Mouse (Mus musculus) activated CD4-positive, CD25-positive, alpha-beta regulatory T cell (primary cell): ENCODE measurements around the gene Olfr1347. TPM values are rescaled to one million over a fixed set of nuclear protein-coding genes. Genes with fewer than 3 reads are reported as not detected.

Source experiments
- polyA plus RNA-seq, 2 experiments: library from polyadenylated mRNA; unstranded; fragments of 100-300 nt; shearing (Covaris generic); gene quantifications; one replicate each; pipeline ENCODE4 v1.2.1; 2017

Olfr1347 gene
- polyA plus RNA-seq: not detected

DNA sequence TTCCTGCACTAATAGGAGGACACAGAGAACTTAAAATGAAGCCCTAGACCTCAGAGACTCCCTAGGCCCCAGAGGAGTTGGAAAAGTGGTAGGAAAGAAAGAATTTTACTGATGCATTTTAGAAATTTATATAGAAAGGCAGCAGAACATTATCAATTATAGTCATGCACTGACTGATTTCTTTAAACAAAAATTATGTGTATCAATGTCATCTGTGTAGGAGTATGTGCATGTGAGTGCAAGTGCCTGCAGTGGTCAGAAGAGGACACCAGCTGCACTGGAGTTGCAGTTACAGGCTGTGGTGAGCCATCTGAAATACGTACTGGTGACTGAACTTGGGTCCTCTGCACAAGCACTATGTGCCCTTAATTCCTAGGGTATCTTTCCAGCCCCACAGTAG, at the start of gene Olfr1347:
TSS of gene Olfr1347 (minus strand) at position 101 of the 400 bp plus-strand sequence.

DNA sequence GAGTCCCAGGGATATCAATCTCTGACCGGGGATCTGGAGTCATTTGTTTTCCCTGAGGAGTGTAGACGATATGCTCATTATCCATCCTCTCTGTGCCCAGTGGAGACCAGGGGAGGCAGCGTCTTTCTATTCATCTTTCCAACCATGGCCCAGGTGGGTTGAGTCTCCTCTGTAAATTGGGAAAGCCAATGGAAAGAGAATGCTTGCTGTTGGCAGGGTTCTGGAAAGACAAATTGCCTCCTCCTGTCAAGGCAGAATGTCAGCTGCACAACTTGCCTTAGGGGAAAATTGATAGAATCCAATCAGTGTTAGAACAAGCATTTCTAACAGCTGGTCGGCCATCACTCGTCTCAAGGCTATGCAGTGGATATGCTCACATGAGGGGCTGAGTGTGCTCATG, 23.3 kb upstream of the Olfr1347 start, which contains the start of gene Olfr1349:
TSS of gene Olfr1349 (minus strand) at position 101 of the 400 bp plus-strand sequence.

DNA sequence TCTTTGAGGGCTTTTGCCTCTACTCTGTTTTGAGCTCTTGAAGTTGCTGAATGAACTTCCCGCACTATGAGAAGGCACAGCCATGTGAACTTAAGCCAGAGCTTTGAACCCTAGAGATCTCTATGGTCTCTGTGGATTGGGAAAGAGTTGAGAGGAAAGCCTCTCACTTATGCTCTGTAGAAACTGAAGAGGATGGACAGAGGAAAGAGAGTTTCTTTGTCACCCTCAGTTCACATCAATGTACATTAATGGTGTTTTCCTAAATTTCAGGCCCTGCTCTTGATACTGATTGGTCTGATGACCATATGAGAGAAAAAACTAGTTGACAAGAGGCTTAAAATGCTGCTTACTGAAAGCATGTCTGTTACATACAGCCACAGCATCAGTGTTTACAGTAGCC, 9.1 kb upstream of the Olfr1347 start, which contains the start of gene Olfr1348:
TSS of gene Olfr1348 (minus strand) at position 101 of the 400 bp plus-strand sequence.

DNA sequence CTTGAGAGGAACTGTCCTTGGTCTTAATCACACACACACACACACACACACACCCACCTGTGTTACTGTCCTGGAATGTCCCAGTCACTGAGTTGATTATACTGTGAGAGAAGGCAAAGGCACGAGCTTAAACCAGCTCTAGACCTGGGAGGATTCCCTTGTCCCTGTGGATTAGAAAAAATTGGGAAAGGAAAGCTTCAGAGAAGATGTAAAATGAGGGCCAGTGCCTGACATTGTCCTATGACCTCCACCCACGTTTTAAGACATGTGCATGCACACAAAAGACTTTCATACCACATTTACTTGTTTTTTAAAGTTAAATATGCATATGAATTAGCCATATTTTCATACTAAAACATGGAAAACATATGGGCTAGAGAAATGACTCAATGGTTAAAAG, 12.7 kb downstream of the Olfr1347 start, which contains the start of gene Olfr5:
TSS of gene Olfr5 (minus strand) at position 101 of the 400 bp plus-strand sequence.

DNA sequence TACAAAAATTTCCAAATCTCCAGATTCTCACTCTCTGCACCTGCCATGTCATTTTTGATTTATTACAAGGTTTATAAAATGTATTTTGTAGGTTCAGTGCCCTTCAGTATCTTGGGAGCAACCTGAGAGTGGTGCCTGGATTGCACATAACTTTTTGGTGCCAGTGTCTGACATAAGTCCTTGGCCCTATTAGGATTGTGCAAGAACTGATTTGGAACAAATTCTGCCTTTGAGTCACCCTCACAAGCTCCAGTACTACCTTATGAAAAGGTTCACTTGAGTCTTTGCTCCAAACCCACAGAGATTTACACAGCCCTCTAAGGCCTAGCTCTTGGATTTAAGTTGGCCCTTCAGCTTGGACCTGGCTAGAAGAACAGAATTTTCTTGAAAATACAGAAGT, 32.6 kb downstream of the Olfr1347 start, which contains the start of gene Olfr1346:
TSS of gene Olfr1346 (plus strand) at position 151 of the 400 bp plus-strand sequence.

DNA sequence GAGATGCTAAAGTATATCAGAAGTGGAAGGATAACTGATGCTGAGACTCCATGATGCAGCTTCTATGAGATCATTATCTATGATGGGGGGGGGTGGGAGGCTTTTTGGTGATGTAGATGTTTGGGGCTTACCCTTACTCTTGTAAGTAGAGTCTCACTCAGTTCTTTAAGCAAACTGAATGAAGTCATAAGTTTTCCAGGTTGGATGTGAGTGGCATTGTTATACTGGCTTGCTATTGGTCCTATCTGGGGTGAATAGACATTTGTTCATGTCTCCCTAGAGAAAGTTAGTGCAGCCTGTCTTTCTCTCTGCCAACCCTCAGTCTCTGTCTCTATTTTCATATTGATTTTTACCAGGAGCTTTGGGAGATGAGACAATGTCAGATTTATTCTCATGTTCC, 43.7 kb downstream of the Olfr1347 start, which contains the start of gene Olfr1336:
TSS of gene Olfr1336 (plus strand) at position 301 of the 400 bp plus-strand sequence.

DNA sequence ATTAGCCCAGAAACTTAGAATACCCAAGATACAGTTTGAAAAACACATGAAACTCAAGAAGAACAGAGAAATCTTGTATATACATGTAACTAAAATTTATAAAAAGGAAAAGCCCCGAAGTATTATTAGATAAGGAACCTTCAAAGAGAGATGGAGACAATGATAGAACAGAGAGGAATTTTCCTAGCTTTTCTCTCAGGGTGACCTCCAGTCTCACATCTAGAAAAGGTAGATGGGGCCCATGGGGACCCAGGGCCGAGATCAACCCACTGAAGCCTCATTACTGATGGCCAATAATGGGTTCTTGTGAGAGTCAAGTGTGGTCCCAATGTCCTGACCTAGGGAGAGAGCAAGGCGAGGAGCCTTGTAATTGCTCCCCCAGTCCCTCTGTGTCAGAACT, 61.2 kb downstream of the Olfr1347 start, which contains the start of gene Olfr1344:
TSS of gene Olfr1344 (plus strand) at position 301 of the 400 bp plus-strand sequence.

Other genes with a start within 250 kb of the Olfr1347 start
- gene Epp13, start 247.0 kb downstream of the Olfr1347 start, polyA plus RNA-seq: not detected
- 1 to 10 TPM; 3.3 to 9.3 TPM for gene Zfp667, start 213.2 kb downstream of the Olfr1347 start, polyA plus RNA-seq
- gene Zfp583, start 168.5 kb downstream of the Olfr1347 start, polyA plus RNA-seq: 1 to 10 TPM in 1 of 2 experiments, not detected in 1; 1.1 TPM
- under 1 TPM; 0.18 to 0.80 TPM for gene Gm3854, start 156.0 kb downstream of the Olfr1347 start, polyA plus RNA-seq
- gene Zfp78, start 136.5 kb downstream of the Olfr1347 start, polyA plus RNA-seq: 1 to 10 TPM; 1.3 to 3.0 TPM
- 1 to 10 TPM; 7.2 to 9.4 TPM for gene Zfp28, start 116.5 kb downstream of the Olfr1347 start, polyA plus RNA-seq
- not detected for gene Smim17, start 101.0 kb downstream of the Olfr1347 start, polyA plus RNA-seq
- not detected for gene Gm20715, start 89.5 kb downstream of the Olfr1347 start, polyA plus RNA-seq
- under 1 TPM in 1 of 2 experiments, not detected in 1; 0.11 TPM for gene Olfr1344, start 61.1 kb downstream of the Olfr1347 start, polyA plus RNA-seq
- under 1 TPM in 1 of 2 experiments, not detected in 1; 0.21 TPM for gene Olfr1336, start 43.6 kb downstream of the Olfr1347 start, polyA plus RNA-seq
- under 1 TPM in 1 of 2 experiments, not detected in 1; 0.09 TPM for gene Olfr1346, start 32.7 kb downstream of the Olfr1347 start, polyA plus RNA-seq
- not detected for gene Olfr5, start 12.8 kb downstream of the Olfr1347 start, polyA plus RNA-seq
- gene Olfr1348, start 9.0 kb upstream of the Olfr1347 start, polyA plus RNA-seq: not detected
- gene Olfr1349, start 23.2 kb upstream of the Olfr1347 start, polyA plus RNA-seq: not detected
- not detected for gene Olfr1350, start 65.1 kb upstream of the Olfr1347 start, polyA plus RNA-seq
- not detected for gene Zim1, start 196.7 kb upstream of the Olfr1347 start, polyA plus RNA-seq
- not detected for gene Peg3, start 230.7 kb upstream of the Olfr1347 start, polyA plus RNA-seq
- gene Usp29, start 230.8 kb upstream of the Olfr1347 start, polyA plus RNA-seq: under 1 TPM; 0.14 to 0.41 TPM